Mouse (Mus musculus) neural tube, embryonic 11.5 days (tissue): ENCODE measurements around the gene Oas3. TPM values are rescaled to one million over a fixed set of nuclear protein-coding genes. Genes with fewer than 3 reads are reported as not detected.
"Not testable (repeated sequence)": the region's sequence is repeated elsewhere in the genome, so short reads cannot be mapped to it uniquely, and the experiment has no call there.

Experiments
- ATAC-seq: fragments of 200-750 bp; cut with Nextera tagmentation; 2 replicates; pipeline ENCODE4 v1.8.0; 2017; ENCODE audit warnings: moderate number of reproducible peaks, mild to moderate bottlenecking, moderate TSS enrichment, moderate library complexity; ENCODE audit not compliant: insufficient read depth, low FRiP score, low TSS enrichment
- DNase-seq: peaks from one replicate; pipeline ENCODE4 v3.0.0-alpha.2; 2015; ENCODE audit warnings: low spot score
- H3K27ac ChIP-seq: fragments of 300-500 bp; sonication (generic); 2 replicates; pipeline ENCODE4 v1.5.1; 2014; ENCODE audit warnings: low read depth, mild to moderate bottlenecking, low read length
- H3K27me3 ChIP-seq: fragments of 300-500 bp; sonication (generic); 2 replicates; pipeline ENCODE4 v1.6.1; 2014; ENCODE audit warnings: mild to moderate bottlenecking, low read length, mixed read lengths; ENCODE audit not compliant: control insufficient read depth, insufficient read depth
- H3K36me3 ChIP-seq: fragments of 300-500 bp; sonication (generic); 2 replicates; pipeline ENCODE4 v1.6.1; 2014; ENCODE audit warnings: mild to moderate bottlenecking, low read length, moderate library complexity, mixed read lengths; ENCODE audit not compliant: control insufficient read depth, insufficient read depth
- H3K4me1 ChIP-seq: fragments of 300-500 bp; sonication (generic); 2 replicates; pipeline ENCODE4 v1.6.1; 2014; ENCODE audit warnings: low read length, mixed read lengths; ENCODE audit not compliant: control insufficient read depth, insufficient read depth
- H3K4me2 ChIP-seq: fragments of 300-500 bp; sonication (generic); 2 replicates; pipeline ENCODE4 v1.6.1; 2014; ENCODE audit warnings: low read depth, mild to moderate bottlenecking, moderate library complexity
- H3K4me3 ChIP-seq: fragments of 300-500 bp; sonication (generic); 2 replicates; pipeline ENCODE4 v1.5.1; 2014; ENCODE audit warnings: low read depth, low read length
- H3K9ac ChIP-seq: fragments of 300-500 bp; sonication (generic); 2 replicates; pipeline ENCODE4 v1.6.1; 2014; ENCODE audit warnings: mild to moderate bottlenecking, low read length
- H3K9me3 ChIP-seq: fragments of 300-500 bp; sonication (generic); 2 replicates; pipeline ENCODE4 v1.6.1; 2016; ENCODE audit warnings: low read length; ENCODE audit not compliant: control insufficient read depth
- WGBS: fragments of 180-500 bp; shearing (Covaris S2); extraction: QIAGEN DNeasy Blood & Tissue Kit; methylation state at CpG from one replicate; pipeline ENCODE4 v1.1.7; 2014; 5-methylcytosine and 5-hydroxymethylcytosine counted together
- polyA plus RNA-seq: library from polyadenylated mRNA; unstranded; fragments of >200 nt; fragmentation: Nextera tagmentation; extraction: Ambion mirVana; gene quantifications from 2 replicates; pipeline ENCODE4 v1.2.1, GENCODE M21; 2014

The Oas3 gene
- polyA plus RNA-seq, result 0.08 TPM in 1 of 2 replicates, not detected in the other

DNA sequence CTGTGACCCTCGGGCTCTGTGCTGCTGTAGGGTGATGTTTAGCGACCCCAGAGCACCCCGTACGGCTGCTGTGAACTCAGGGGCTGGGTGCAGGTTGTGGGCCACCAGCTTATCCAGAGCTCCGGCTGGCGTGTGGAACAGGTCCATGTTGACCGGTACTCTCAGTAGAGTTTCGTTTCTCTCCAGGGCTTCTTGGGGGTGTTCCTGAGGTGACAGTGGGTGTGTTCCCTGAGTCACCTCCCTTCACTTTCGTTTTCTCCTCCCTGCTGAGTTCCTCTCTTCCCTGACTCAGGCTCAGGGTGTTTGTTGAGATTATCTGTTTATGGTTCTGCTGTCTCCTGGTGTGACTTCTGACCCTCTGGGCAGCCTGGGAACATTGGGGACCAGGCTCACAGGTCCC, at the start of gene Oas3:
Gene Oas3, minus strand, starts transcription at position 184 of the 400 bp plus-strand sequence.
- no peak for ATAC-seq
- H3K36me3 ChIP-seq, result no peaks in the 10 kb centered on the region
- H3K27ac ChIP-seq, result no peak within 1 kb of the TSS
- H3K9ac ChIP-seq, result no peak within 1 kb of the TSS
- no peak within 1 kb of the TSS for H3K4me3 ChIP-seq
- 83% methylated on average over 9 of the region's 9 CpGs for WGBS
- no peaks in the 10 kb centered on the region for H3K27me3 ChIP-seq
- H3K4me2 ChIP-seq, result no peak within 1 kb of the TSS
- no peaks in the 10 kb centered on the region for H3K4me1 ChIP-seq
- DNase-seq, result no peak
- H3K9me3 ChIP-seq, result no peaks in the 10 kb centered on the region

DNA sequence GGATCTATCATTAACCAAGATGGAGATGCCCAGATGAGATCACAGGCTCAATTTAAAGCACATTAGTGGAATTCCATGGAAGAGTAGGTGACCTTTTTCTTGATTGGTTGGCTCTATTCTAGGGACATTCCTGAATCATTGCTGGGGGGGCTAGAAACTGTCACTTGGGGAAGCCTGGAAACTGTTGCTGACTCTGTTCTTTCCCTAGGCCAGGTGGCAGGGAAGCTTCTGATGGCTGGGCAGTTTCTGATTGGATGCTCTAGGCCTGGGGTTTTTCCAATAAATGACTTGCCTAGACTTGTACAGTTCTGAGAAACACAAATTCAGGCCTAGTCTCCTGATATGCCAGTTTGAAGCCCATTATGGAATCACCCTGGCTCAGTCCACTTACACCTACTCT, 41.5 kb upstream of the Oas3 start:
- Histone ChIP-seq H3K27ac (no peak overlapping the region), H3K4me1 (no peaks in the 10 kb centered on the region), H3K4me2 (no peak overlapping the region), H3K4me3 (no peak overlapping the region), H3K36me3 (no peaks in the 10 kb centered on the region), H3K9me3 (peaks cover 3% of the 10 kb centered on the region; the same call in 1 of the 2 replicates), H3K9ac (no peak overlapping the region), H3K27me3 (no peaks in the 10 kb centered on the region)
- ATAC-seq (no peak), DNase-seq (no peak)

DNA sequence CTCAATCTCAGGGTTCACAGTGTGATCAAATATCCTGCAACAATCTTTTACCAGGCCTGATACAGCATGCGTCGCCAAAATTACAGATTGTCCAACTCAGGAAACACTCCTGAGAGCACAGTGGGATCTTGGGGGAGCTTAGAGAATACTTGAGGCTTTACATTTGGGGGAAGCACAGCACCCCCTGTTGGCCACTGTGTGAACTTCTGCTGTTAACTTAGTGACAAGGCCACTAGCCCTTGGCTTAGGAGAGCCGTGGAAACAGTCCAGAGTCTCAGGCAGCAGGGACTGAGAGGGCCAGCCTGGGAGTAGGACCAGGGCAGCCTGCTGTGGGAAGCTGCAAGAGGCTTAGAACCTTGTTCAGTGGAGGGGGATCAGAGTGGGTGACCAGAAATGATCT, 38.5 kb upstream of the Oas3 start:
- Histone ChIP-seq H3K4me2 (no peak overlapping the region), H3K9me3 (peaks cover 3% of the 10 kb centered on the region; the same call in 1 of the 2 replicates), H3K4me3 (no peak overlapping the region), H3K27ac (no peak overlapping the region), H3K9ac (no peak overlapping the region), H3K27me3 (no peaks in the 10 kb centered on the region), H3K4me1 (peaks cover 3% of the 10 kb centered on the region; the same call in 1 of the 2 replicates), H3K36me3 (no peaks in the 10 kb centered on the region)
- no peak for ATAC-seq
- WGBS, result 62% methylated on average over 3 of the region's 3 CpGs
- no peak for DNase-seq

DNA sequence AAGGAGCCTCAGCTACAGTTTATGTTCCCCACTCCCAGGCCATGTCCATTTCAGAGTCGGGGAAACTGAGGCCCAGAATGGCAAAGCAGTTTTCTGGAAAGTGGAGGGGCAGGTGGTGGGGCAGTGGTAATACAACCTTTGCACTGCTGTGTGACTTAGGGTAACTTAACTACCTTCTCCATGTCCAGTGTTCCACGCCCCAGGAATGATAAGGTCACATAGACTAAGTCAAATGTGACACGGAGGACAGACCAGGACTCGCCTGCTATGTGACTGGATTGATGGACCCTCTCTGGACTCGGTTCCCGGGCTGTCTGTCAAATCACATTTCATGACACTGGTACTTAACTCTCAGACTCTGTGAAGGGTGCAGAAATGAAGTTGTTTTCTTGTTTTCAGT, 35.6 kb upstream of the Oas3 start:
- DNase-seq (no peak), ATAC-seq (no peak)
- peak overlapping the region; percentile 41; the same call in 1 of the 2 replicates for H3K4me2 ChIP-seq
- H3K9ac ChIP-seq, result no peak overlapping the region; the same call in 1 of the 2 replicates
- H3K27ac ChIP-seq, result no peak overlapping the region
- WGBS, result 87% methylated on average over 6 of the region's 6 CpGs
- H3K9me3 ChIP-seq, result no peaks in the 10 kb centered on the region
- H3K4me1 ChIP-seq, result peaks cover 3% of the 10 kb centered on the region; the same call in 1 of the 2 replicates
- H3K27me3 ChIP-seq, result no peaks in the 10 kb centered on the region
- no peak overlapping the region; the same call in 1 of the 2 replicates for H3K4me3 ChIP-seq
- no peaks in the 10 kb centered on the region for H3K36me3 ChIP-seq

DNA sequence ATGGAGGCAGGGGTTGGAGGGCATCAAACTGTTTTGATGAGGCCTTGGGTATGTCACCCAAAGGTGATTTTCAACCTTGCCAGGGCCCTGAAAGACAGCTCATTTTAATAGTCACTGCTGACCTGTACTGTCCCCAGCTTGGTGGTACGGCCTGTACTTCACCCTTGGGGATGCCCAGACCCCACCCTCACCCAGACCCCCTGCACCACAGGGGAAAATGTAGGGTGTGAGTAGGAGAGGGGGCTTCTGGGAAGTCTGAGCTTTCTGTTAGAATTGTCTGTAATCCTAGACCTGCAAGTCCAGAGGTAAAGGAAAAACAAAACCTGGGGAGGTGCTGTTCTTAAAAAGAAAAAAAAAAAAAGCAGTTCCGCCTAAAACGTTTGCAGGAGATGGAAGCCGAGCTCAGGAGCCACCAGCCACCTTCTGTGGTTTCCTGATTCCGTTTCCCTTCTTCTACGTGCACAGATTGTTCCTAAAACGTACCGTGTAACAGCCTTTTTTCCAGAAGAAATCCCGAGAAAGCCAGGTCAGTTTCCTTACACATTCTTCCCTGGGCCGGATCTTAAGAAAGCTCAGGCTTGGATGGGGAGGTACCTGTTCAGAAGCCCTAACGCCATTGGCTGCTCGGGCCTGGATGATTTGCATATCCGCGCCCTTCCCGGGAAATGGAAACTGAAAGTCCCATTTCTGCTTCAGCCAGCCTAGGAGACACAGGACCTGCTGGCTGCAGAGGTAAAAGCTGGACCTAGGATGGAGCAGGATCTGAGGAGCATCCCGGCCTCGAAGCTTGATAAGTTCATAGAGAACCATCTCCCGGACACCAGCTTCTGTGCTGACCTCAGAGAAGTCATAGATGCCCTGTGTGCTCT, 34.7 kb upstream of the Oas3 start, which contains the start of gene Oas1c:
Gene Oas1c, minus strand, starts transcription at position 564 of the 869 bp plus-strand sequence.
- Histone ChIP-seq H3K36me3 (no peaks in the 10 kb centered on the region), H3K9ac (peak within 1 kb of the TSS; percentile 27), H3K27ac (no peak within 1 kb of the TSS), H3K4me3 (peak within 1 kb of the TSS; percentile 15; the same call in 1 of the 2 replicates), H3K4me2 (peak within 1 kb of the TSS; percentile 41), H3K9me3 (no peaks in the 10 kb centered on the region), H3K4me1 (peaks cover 3% of the 10 kb centered on the region; the same call in 1 of the 2 replicates), H3K27me3 (no peaks in the 10 kb centered on the region)
- WGBS, result 7% methylated on average over 18 of the region's 18 CpGs
- DNase-seq (peak; percentile 81), ATAC-seq (no peak; the same call in 1 of the 2 replicates)

- ATAC-seq, result no peak
- WGBS, result 34% methylated on average over 6 of the region's 6 CpGs
These were observed 31.7 kb upstream of the Oas3 start for GRCm38 (mm10) chr5:120809171-120809570.

GRCm38 (mm10) chr5:120806458-120806857, 29.0 kb upstream of the Oas3 start:
- no peaks in the 10 kb centered on the region for H3K27me3 ChIP-seq
- H3K4me1 ChIP-seq, result no peaks in the 10 kb centered on the region
- H3K4me2 ChIP-seq, result no peak overlapping the region
- H3K27ac ChIP-seq, result no peak overlapping the region
- WGBS, result 94% methylated on average over 1 of the region's 1 CpGs
- H3K4me3 ChIP-seq, result no peak overlapping the region
- H3K9me3 ChIP-seq, result no peaks in the 10 kb centered on the region
- DNase-seq, result peak; percentile 64
- ATAC-seq, result no peak
- no peak overlapping the region for H3K9ac ChIP-seq
- no peaks in the 10 kb centered on the region for H3K36me3 ChIP-seq

More at GRCm38 (mm10) chr5:120809171-120809570, 31.7 kb upstream of the Oas3 start:
- no peak for DNase-seq
- Histone ChIP-seq H3K9me3 (no peaks in the 10 kb centered on the region), H3K4me1 (peaks cover 3% of the 10 kb centered on the region; the same call in 1 of the 2 replicates), H3K27me3 (no peaks in the 10 kb centered on the region), H3K4me3 (no peak overlapping the region), H3K4me2 (no peak overlapping the region), H3K36me3 (no peaks in the 10 kb centered on the region), H3K27ac (no peak overlapping the region), H3K9ac (no peak overlapping the region)

DNA sequence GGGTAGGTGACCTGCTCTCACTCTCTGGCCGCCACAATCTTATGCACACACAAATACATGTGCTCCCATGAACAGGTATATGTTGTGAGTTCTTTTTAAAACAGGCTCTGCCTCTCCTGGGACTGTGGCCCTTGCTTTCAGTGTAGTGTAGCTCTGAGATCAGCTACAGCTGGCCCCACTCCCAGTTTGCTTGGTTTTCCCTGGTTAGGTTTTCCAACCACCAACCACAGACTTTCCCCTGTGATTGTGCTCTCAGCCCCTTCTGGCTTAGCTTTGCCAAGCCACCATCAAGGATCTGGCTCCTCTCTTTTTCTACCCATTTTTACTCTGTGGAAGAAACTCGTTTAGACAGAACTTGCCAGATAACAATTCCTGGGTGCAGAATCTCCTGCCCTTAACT, 26.1 kb upstream of the Oas3 start:
- ATAC-seq (no peak), DNase-seq (no peak)
- H3K4me1 ChIP-seq, result no peaks in the 10 kb centered on the region
- H3K9ac ChIP-seq, result no peak overlapping the region
- H3K36me3 ChIP-seq, result no peaks in the 10 kb centered on the region
- no peak overlapping the region for H3K27ac ChIP-seq
- no peak overlapping the region for H3K4me2 ChIP-seq
- 62% methylated on average over 2 of the region's 2 CpGs for WGBS
- no peaks in the 10 kb centered on the region for H3K27me3 ChIP-seq
- no peaks in the 10 kb centered on the region for H3K9me3 ChIP-seq
- no peak overlapping the region for H3K4me3 ChIP-seq

DNA sequence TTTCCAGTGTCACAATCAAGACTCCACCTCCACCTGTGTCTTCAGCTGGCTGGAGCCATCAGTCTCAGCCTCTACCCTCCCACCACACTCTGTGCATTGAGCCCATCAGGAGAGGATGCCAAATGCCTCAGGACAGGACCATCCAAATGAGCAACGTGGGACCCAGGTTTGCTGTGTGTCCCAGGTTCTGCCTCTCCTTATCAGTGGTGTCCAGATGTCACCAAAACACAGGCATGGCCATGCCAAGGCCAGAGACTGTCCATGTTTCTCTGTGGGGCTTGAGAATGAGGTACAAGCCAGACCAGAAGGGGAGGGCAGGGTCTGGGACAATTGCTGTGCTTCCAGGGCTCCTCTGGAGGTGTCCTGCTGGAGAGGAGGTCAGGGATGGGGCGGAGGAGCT, 21.5 kb upstream of the Oas3 start:
- not testable (repeated sequence) for DNase-seq, H3K36me3 ChIP-seq, ATAC-seq, H3K9ac ChIP-seq, H3K9me3 ChIP-seq, H3K4me1 ChIP-seq, H3K27ac ChIP-seq, H3K4me2 ChIP-seq, H3K4me3 ChIP-seq, H3K27me3 ChIP-seq
- 76% methylated on average over 2 of the region's 2 CpGs for WGBS
